In genomic region chr2:151535961-151536617, GRCm38 (mm10) we compare ENCODE assay signal across 8 mouse cellular contexts. TPM values are rescaled to one million over a fixed set of nuclear protein-coding genes. Genes with fewer than 3 reads are reported as not detected.
DNase-seq lines count a peak whose midpoint lies in the region; ATAC-seq and TF ChIP-seq lines count a peak whose summit lies in the region.

No protein-coding gene starts in this region.

- H3K27me3 ChIP-seq in kidney, postnatal 0 days (ENCODE audit: insufficient read depth, low read length), result no peaks in the 10 kb centered on the region
- H3K27me3 ChIP-seq in midbrain, postnatal 0 days (ENCODE audit: insufficient read depth, low read length), result no peaks in the 10 kb centered on the region

- H3K4me3 ChIP-seq in kidney, postnatal 0 days (replicated peaks; ENCODE audit: low read depth, low read length), result no peak overlapping the region
- no peak overlapping the region for H3K4me3 ChIP-seq in brown adipose tissue, adult 24 weeks (ENCODE audit: insufficient read depth, low read depth, low read length)
- H3K4me3 ChIP-seq in midbrain, postnatal 0 days (ENCODE audit: low read depth, low read length), result no peak overlapping the region

- peak overlapping the region; percentile 15; the same call in 1 of the 2 replicates for H3K4me2 ChIP-seq in kidney, postnatal 0 days (ENCODE audit: low read length)
- no peak overlapping the region for H3K4me2 ChIP-seq in midbrain, postnatal 0 days (ENCODE audit: low read depth, low read length, poor library complexity, severe bottlenecking)

- H3K9ac ChIP-seq in kidney, postnatal 0 days (ENCODE audit: low read depth, low read length), result no peak overlapping the region
- no peak overlapping the region for H3K9ac ChIP-seq in midbrain, postnatal 0 days (replicated peaks; ENCODE audit: low read length, poor library complexity, severe bottlenecking)

- peak; percentile 50; the same call in 1 of the 2 replicates for ATAC-seq in kidney, postnatal 0 days (replicated peaks; ENCODE audit: low FRiP score, low read depth)
- no peak for ATAC-seq in midbrain, postnatal 0 days (ENCODE audit: low FRiP score)

- H3K4me1 ChIP-seq in kidney, postnatal 0 days (replicated peaks; ENCODE audit: insufficient read depth, low read length), result 0 out of 2 replicates have a peak, but pooled peaks cover 3% of the 10 kb centered on the region
- H3K4me1 ChIP-seq in brown adipose tissue, adult 24 weeks (ENCODE audit: control insufficient read depth, insufficient read depth, insufficient read length, low read length), result peaks cover 10% of the 10 kb centered on the region; the same call in 1 of the 2 replicates
- no peaks in the 10 kb centered on the region for H3K4me1 ChIP-seq in midbrain, postnatal 0 days (ENCODE audit: insufficient read depth, low read length)

- no peak for TF ChIP-seq CTCF in kidney, postnatal 0 days (IDR thresholded peaks at IDR 0.05; ENCODE audit: low read depth)
- TF ChIP-seq CTCF in midbrain, postnatal 0 days (IDR thresholded peaks at IDR 0.05), result no peak

- DNase-seq in kidney, postnatal 0 days (ENCODE audit: low spot score), result peak; percentile 67
- DNase-seq in kidney, postnatal 25 days, result no peak
- peak; percentile 44 for DNase-seq in induced T-regulatory cell, adult 2 months (ENCODE audit: low read depth)
- DNase-seq in midbrain, postnatal 0 days (ENCODE audit: low spot score), result peak; percentile 15
- no peak for DNase-seq in B cell, adult 2 months
- no peak for DNase-seq in spleen, postnatal 10 days (ENCODE audit: low spot score in 2 of 2)
- DNase-seq in adrenal gland, adult 2 months, result no peak

- 55% methylated on average over 1 of the region's 1 CpGs for WGBS in kidney, postnatal 0 days
- WGBS in midbrain, postnatal 0 days, result 10% methylated on average over 1 of the region's 1 CpGs

- no peaks in the 10 kb centered on the region for H3K9me3 ChIP-seq in kidney, postnatal 0 days (replicated peaks; ENCODE audit: low read length)
- no peaks in the 10 kb centered on the region for H3K9me3 ChIP-seq in midbrain, postnatal 0 days (ENCODE audit: low read length)

- no peaks in the 10 kb centered on the region for H3K36me3 ChIP-seq in kidney, postnatal 0 days (ENCODE audit: insufficient read depth, low read length)
- H3K36me3 ChIP-seq in midbrain, postnatal 0 days (ENCODE audit: insufficient read depth, low read length), result no peaks in the 10 kb centered on the region

- H3K27ac ChIP-seq in kidney, postnatal 0 days, result peak overlapping the region; percentile 81
- peak overlapping the region; percentile 34; the same call in 1 of the 2 replicates for H3K27ac ChIP-seq in brown adipose tissue, adult 24 weeks (replicated peaks; ENCODE audit: low read depth, low read length)
- H3K27ac ChIP-seq in midbrain, postnatal 0 days (ENCODE audit: low read depth, low read length), result no peak overlapping the region

RNA-seq across cellular contexts. Expression of gene Fkbp1a, which starts 6.2 kb away (rescaled TPM):
- 534 and 595 TPM in 2 replicates for polyA plus RNA-seq in kidney, postnatal 0 days (2015; fragmentation: Nextera tagmentation; extraction: Ambion mirVana)
- 241 and 245 TPM in 2 replicates for polyA plus RNA-seq in brown adipose tissue, adult 24 weeks (2012; ENCODE audit: insufficient read depth, insufficient read length, missing spikeins)
- total RNA-seq in midbrain, postnatal 0 days (2014; rRNA removed), result 79.2 and 79.3 TPM in 2 replicates
- polyA plus RNA-seq in midbrain, postnatal 0 days (2015; fragmentation: Nextera tagmentation; extraction: Ambion mirVana), result 598 and 619 TPM in 2 replicates
- 100 to 1,000 TPM; 226 to 292 TPM for total RNA-seq in adrenal gland, adult 2 months (2021)
- polyA plus RNA-seq in adrenal gland, adult 2 months (2012; rRNA removed), result 80.0 and 99.4 TPM in 2 replicates

RNA-seq across cellular contexts. Expression of gene Sdcbp2, which starts 36.3 kb away (rescaled TPM):
- 1.9 and 2.0 TPM in 2 replicates for polyA plus RNA-seq in kidney, postnatal 0 days (2015; fragmentation: Nextera tagmentation; extraction: Ambion mirVana)
- polyA plus RNA-seq in brown adipose tissue, adult 24 weeks (2012; ENCODE audit: insufficient read depth, insufficient read length, missing spikeins), result 1.6 and 1.7 TPM in 2 replicates
- total RNA-seq in midbrain, postnatal 0 days (2014; rRNA removed), result 0.61 TPM in 1 of 2 replicates, not detected in the other
- polyA plus RNA-seq in midbrain, postnatal 0 days (2015; fragmentation: Nextera tagmentation; extraction: Ambion mirVana), result 0.93 and 1.4 TPM in 2 replicates
- total RNA-seq in adrenal gland, adult 2 months (2021), result 1 to 10 TPM in 1 of 2 experiments, under 1 TPM in 1; 0.81 to 1.2 TPM
- 0.47 and 0.57 TPM in 2 replicates for polyA plus RNA-seq in adrenal gland, adult 2 months (2012; rRNA removed)

RNA-seq across cellular contexts. Expression of gene Nsfl1c, which starts 42.1 kb away (rescaled TPM):
- 179 and 190 TPM in 2 replicates for polyA plus RNA-seq in kidney, postnatal 0 days (2015; fragmentation: Nextera tagmentation; extraction: Ambion mirVana)
- polyA plus RNA-seq in brown adipose tissue, adult 24 weeks (2012; ENCODE audit: insufficient read depth, insufficient read length, missing spikeins), result 73.4 and 83.2 TPM in 2 replicates
- total RNA-seq in midbrain, postnatal 0 days (2014; rRNA removed), result 103 and 107 TPM in 2 replicates
- 244 and 250 TPM in 2 replicates for polyA plus RNA-seq in midbrain, postnatal 0 days (2015; fragmentation: Nextera tagmentation; extraction: Ambion mirVana)
- 100 to 1,000 TPM; 139 to 162 TPM for total RNA-seq in adrenal gland, adult 2 months (2021)
- 26.8 and 35.2 TPM in 2 replicates for polyA plus RNA-seq in adrenal gland, adult 2 months (2012; rRNA removed)

Comparison
In these comparisons a context has a peak if more than half of its experiments do, and no peak if none do; other contexts are left out.
1. DNase-seq: peak in kidney, postnatal 0 days (single experiment), induced T-regulatory cell, adult 2 months (single experiment) and midbrain, postnatal 0 days (single experiment); none in kidney, postnatal 25 days (0 of 2), B cell, adult 2 months (0 of 2), spleen, postnatal 10 days (0 of 2) and adrenal gland, adult 2 months (single experiment).